Mouse (Mus musculus) fat pad, adult 2 months (tissue): ENCODE measurements at regions not wholly inside any gene's neighbourhood (a gene's known extent, or its start where the extent isn't known, plus 50 kb on each side); places are given as distances from the start of the nearest gene placed in this dataset.
"Not testable (repeated sequence)": the region's sequence is repeated elsewhere in the genome, so short reads cannot be mapped to it uniquely, and the experiment has no call there.

Experiments
- DNase-seq: peaks from one replicate; pipeline ENCODE4 v3.0.0-alpha.2; 2011; ENCODE audit warnings: low read depth, low spot score; ENCODE audit errors: extremely low read depth

- DNase-seq, result no peak
Measured at GRCm38 (mm10) chr5:102123285-102123684, 53.6 kb upstream of the Wdfy3 start.

- DNase-seq, result no peak
Measured at GRCm38 (mm10) chr5:102126737-102127136, 57.0 kb upstream of the Wdfy3 start.

GRCm38 (mm10) chr5:102147991-102148390 lies 78.3 kb upstream of the Wdfy3 start:
- no peak for DNase-seq

- DNase-seq, result no peak
Measured at GRCm38 (mm10) chr5:102149481-102150129, 79.9 kb upstream of the Wdfy3 start.

GRCm38 (mm10) chr5:102159621-102160020 lies 89.9 kb upstream of the Wdfy3 start:
- DNase-seq, result no peak

- DNase-seq, result no peak
Measured at GRCm38 (mm10) chr5:102167981-102168380, 98.3 kb upstream of the Wdfy3 start.

GRCm38 (mm10) chr5:102171808-102172207 lies 102.1 kb upstream of the Wdfy3 start:
- DNase-seq, result no peak

GRCm38 (mm10) chr5:102180250-102180649 lies 110.5 kb upstream of the Wdfy3 start:
- no peak for DNase-seq

- not testable (repeated sequence) for DNase-seq
Measured at GRCm38 (mm10) chr5:102188951-102189350, 119.2 kb upstream of the Wdfy3 start.

- DNase-seq, result no peak
Measured at GRCm38 (mm10) chr5:102206456-102206855, 136.7 kb upstream of the Wdfy3 start.

- no peak for DNase-seq
Measured at GRCm38 (mm10) chr5:102206953-102207352, 137.2 kb upstream of the Wdfy3 start.

GRCm38 (mm10) chr5:102213145-102213544 lies 143.4 kb upstream of the Wdfy3 start:
- peak; percentile 58 for DNase-seq

GRCm38 (mm10) chr5:102227131-102227530 lies 157.4 kb upstream of the Wdfy3 start:
- no peak for DNase-seq

- DNase-seq, result peak; percentile 50
Measured at GRCm38 (mm10) chr5:102242614-102243013, 172.9 kb upstream of the Wdfy3 start.

GRCm38 (mm10) chr5:102244706-102245105 lies 175.0 kb upstream of the Wdfy3 start:
- DNase-seq, result no peak

GRCm38 (mm10) chr5:102248747-102249146 lies 179.0 kb upstream of the Wdfy3 start:
- no peak for DNase-seq

- DNase-seq, result no peak
Measured at GRCm38 (mm10) chr5:102251076-102251475, 181.4 kb upstream of the Wdfy3 start.

- DNase-seq, result no peak
Measured at GRCm38 (mm10) chr5:102253786-102254185, 184.1 kb upstream of the Wdfy3 start.

GRCm38 (mm10) chr5:102257104-102257503 lies 187.4 kb upstream of the Wdfy3 start:
- DNase-seq, result no peak

- no peak for DNase-seq
Measured at GRCm38 (mm10) chr5:102261621-102262020, 191.9 kb upstream of the Wdfy3 start.

- DNase-seq, result no peak
Measured at GRCm38 (mm10) chr5:102266451-102266850, 196.7 kb upstream of the Wdfy3 start.

- DNase-seq, result no peak
Measured at GRCm38 (mm10) chr5:102267150-102267549, 197.4 kb upstream of the Wdfy3 start.

GRCm38 (mm10) chr5:102269204-102269603 lies 199.5 kb upstream of the Wdfy3 start:
- no peak for DNase-seq
